Mouse (Mus musculus) cerebellum, postnatal 25 days (tissue): ENCODE measurements at regions not wholly inside any gene's neighbourhood (a gene's known extent, or its start where the extent isn't known, plus 50 kb on each side); places are given as distances from the start of the nearest gene placed in this dataset.
A peak's percentile ranks its signal among the peaks of the same experiment; 100 is the strongest.

Experiments
- DNase-seq, 2 experiments: peaks; one replicate each; pipeline ENCODE4 v3.0.0; 2021; ENCODE audit warnings: mixed read lengths in 2 of 2

DNA sequence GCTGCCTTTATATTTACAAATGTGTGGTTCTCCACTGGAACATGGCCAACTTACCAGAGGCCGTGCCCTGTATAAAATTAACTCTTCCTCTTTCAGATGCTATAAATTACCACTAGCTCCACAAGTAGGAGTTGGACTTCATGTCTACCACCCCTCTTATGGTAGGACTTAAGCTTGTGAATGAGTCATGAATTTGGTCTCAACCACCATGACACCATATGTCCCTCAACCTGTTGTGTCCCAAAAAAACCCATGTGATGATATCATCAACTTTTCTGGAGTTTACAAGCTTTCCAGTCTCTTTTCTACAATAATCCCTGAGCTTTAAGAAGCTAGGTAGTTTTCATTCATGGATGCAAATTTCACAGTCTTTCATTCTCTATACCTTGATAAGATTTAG lies 1951.4 kb downstream of the Pcdh7 start:
- no peak for DNase-seq

DNA sequence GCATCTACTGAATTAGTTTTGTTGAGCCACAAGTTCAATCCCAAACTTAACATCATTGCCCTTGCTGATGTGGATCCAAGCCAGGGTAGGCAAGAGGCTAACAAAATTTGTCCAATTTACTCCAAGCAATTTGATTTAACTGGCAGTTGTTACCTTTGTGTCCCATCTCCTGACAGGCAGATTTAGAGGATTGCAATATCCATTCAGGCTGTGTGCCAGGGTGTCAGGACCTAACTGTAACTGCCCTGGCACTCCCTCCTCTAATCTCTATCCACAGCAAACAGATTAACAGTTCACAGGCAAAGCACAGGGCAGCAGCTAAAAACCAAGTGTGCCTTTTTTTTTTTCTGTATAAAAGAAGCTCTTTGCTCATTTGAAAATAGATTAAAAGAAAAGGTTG lies 1982.2 kb downstream of the Pcdh7 start:
- DNase-seq, result peak in 1 of 2 experiments; percentile 3

DNA sequence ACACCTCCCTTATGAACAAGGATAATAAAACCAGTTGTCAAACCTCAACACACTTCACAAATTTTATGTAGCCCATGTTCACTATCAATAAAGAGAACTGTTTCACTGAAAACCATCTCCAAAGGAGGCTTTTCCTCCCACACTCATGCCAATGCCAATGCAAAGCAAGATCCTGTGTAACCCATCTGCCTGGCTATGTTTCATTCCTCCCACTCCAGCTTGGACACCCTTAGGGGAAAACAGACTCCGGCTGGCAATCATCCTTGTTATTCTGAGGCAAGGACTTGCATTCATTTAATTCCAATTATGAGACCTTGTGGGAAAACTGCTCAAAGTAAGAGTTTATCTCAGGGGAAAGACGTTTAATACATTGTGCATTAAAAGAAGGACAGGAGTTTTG lies 1997.7 kb downstream of the Pcdh7 start:
- DNase-seq, result peak in 1 of 2 experiments; percentile 3

DNA sequence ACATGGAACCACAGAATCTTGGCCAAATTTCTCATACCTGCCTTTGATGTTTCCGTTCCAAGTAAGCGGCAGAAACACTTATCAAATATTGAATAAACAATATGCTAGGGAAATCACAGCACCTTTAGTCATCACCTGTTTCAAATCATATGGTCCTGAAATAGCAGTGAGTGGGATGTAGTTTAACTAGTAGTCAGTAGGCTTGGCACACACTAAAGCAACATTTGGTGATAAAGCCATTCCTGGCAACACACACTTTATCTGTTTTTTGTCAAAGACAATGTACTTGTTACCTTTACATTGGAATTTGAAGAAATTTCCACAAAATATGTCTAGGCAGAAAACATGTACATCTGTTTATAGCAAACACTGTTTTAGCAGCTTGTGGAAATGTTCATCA lies 2038.5 kb downstream of the Pcdh7 start:
- peak; percentile 3 to 19 for DNase-seq

DNA sequence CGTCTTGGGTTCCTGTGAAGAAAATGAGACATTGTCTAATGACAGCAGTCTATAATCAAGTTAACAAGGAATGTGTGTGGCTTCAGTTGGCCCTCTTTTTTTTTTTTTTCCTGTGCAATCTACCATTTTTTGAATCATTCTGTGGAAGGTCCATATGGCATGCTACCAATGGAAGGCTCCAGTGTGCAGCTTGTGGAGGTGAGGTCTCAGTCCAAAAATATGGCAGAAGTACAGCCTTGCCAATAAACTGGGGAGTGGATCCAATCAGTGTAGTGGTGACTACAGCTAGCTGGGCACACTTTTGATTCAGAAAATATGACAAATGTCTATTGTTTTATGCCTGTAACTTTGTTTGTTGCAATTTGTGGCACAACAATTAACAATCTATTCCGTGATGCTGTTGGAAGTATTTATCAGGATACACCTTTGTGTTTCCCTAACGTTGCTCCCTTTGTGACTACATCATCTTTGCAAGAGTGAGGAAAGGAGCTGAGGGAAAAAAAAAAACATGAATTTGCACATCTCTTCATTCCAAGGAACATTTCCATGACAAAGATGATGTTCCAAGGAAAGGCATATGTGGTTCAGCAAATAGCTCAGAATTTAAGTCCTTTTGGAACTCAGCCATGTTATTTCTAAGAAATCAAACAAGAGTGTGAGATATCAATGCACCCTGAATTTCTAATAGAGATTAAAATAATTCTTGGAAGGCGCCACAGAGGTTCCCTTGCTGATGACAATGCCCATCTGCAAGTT lies 2039.1 kb downstream of the Pcdh7 start:
- DNase-seq, result peak; percentile 59 to 72
